Mouse (Mus musculus): ENCODE data around the gene Hist1h2af. TPM values are rescaled to one million over a fixed set of nuclear protein-coding genes. Genes with fewer than 3 reads are reported as not detected.
"Not testable (repeated sequence)": the region's sequence is repeated elsewhere in the genome, so short reads cannot be mapped to it uniquely, and the experiment has no call there.

Gene Hist1h2af
- polyA plus RNA-seq, 1 experiment from 2014 or later, result 7.8 TPM

GRCm38 (mm10) chr13:23546694-23547093, 13.0 kb downstream of the Hist1h2af start:
- Histone ChIP-seq H3K4me1 (ENCODE audit: control insufficient read depth, insufficient read depth, low read length) (no peaks in the 10 kb centered on the region), H3K9ac (replicated peaks; ENCODE audit: low read length) (no peak overlapping the region), H3K4me2 (ENCODE audit: low read depth, low read length) (no peak overlapping the region), H3K4me3 (ENCODE audit: low read depth, low read length) (no peak overlapping the region), H3K27ac (replicated peaks; ENCODE audit: low read depth, low read length) (no peak overlapping the region), H3K36me3 (replicated peaks; ENCODE audit: control insufficient read depth, insufficient read depth, low read depth, low read length) (no peaks in the 10 kb centered on the region), H3K9me3 (replicated peaks; ENCODE audit: control insufficient read depth, low read length) (no peaks in the 10 kb centered on the region), H3K27me3 (ENCODE audit: control insufficient read depth, insufficient read depth, low read length) (no peaks in the 10 kb centered on the region)
- 86% methylated on average over 5 of the region's 5 CpGs for WGBS
- DNase-seq (ENCODE audit: low spot score), result no peak
- ATAC-seq (replicated peaks; ENCODE audit: insufficient number of reproducible peaks, low FRiP score, low TSS enrichment, low read depth), result no peak

- peak overlapping the region; percentile 40 for H3K4me3 ChIP-seq (ENCODE audit: low read depth, low read length)
- peak overlapping the region; percentile 65 for H3K9ac ChIP-seq (replicated peaks; ENCODE audit: low read length)
- DNase-seq (ENCODE audit: low spot score) (peak; percentile 72), ATAC-seq (replicated peaks; ENCODE audit: insufficient number of reproducible peaks, low FRiP score, low TSS enrichment, low read depth) (no peak)
- H3K27me3 ChIP-seq (ENCODE audit: control insufficient read depth, insufficient read depth, low read length), result no peaks in the 10 kb centered on the region
- 6% methylated on average over 3 of the region's 3 CpGs for WGBS
- no peaks in the 10 kb centered on the region for H3K4me1 ChIP-seq (ENCODE audit: control insufficient read depth, insufficient read depth, low read length)
- no peaks in the 10 kb centered on the region for H3K36me3 ChIP-seq (replicated peaks; ENCODE audit: control insufficient read depth, insufficient read depth, low read depth, low read length)
- peak overlapping the region; percentile 50 for H3K4me2 ChIP-seq (ENCODE audit: low read depth, low read length)
- H3K9me3 ChIP-seq (replicated peaks; ENCODE audit: control insufficient read depth, low read length), result no peaks in the 10 kb centered on the region
- peak overlapping the region; percentile 92 for H3K27ac ChIP-seq (replicated peaks; ENCODE audit: low read depth, low read length)
Observed at GRCm38 (mm10) chr13:23550761-23551145, 17.0 kb downstream of the Hist1h2af start.

GRCm38 (mm10) chr13:23551146-23551834, 17.6 kb downstream of the Hist1h2af start, which contains the start of gene Hist1h4f:
Hist1h4f (minus strand) TSS chr13:23551648.
- under 1% methylated on average over 47 of the region's 47 CpGs for WGBS
- peak within 1 kb of the TSS; percentile 40 for H3K4me3 ChIP-seq (ENCODE audit: low read depth, low read length)
- not testable (repeated sequence) for H3K4me1 ChIP-seq (ENCODE audit: control insufficient read depth, insufficient read depth, low read length); H3K27me3 ChIP-seq (ENCODE audit: control insufficient read depth, insufficient read depth, low read length); H3K9me3 ChIP-seq (replicated peaks; ENCODE audit: control insufficient read depth, low read length); H3K36me3 ChIP-seq (replicated peaks; ENCODE audit: control insufficient read depth, insufficient read depth, low read depth, low read length)
- H3K27ac ChIP-seq (replicated peaks; ENCODE audit: low read depth, low read length), result peak within 1 kb of the TSS; percentile 92
- peak within 1 kb of the TSS; percentile 50 for H3K4me2 ChIP-seq (ENCODE audit: low read depth, low read length)
- peak within 1 kb of the TSS; percentile 65 for H3K9ac ChIP-seq (replicated peaks; ENCODE audit: low read length)
- ATAC-seq (replicated peaks; ENCODE audit: insufficient number of reproducible peaks, low FRiP score, low TSS enrichment, low read depth) (peak; percentile 79), DNase-seq (ENCODE audit: low spot score) (peak; percentile 96)

- no peaks in the 10 kb centered on the region for H3K27me3 ChIP-seq (ENCODE audit: control insufficient read depth, insufficient read depth, low read length)
- DNase-seq (ENCODE audit: low spot score) (peak; percentile 33), ATAC-seq (replicated peaks; ENCODE audit: insufficient number of reproducible peaks, low FRiP score, low TSS enrichment, low read depth) (no peak)
- peak overlapping the region; percentile 40; the same call in 1 of the 2 replicates for H3K4me3 ChIP-seq (ENCODE audit: low read depth, low read length)
- no peaks in the 10 kb centered on the region for H3K36me3 ChIP-seq (replicated peaks; ENCODE audit: control insufficient read depth, insufficient read depth, low read depth, low read length)
- H3K9ac ChIP-seq (replicated peaks; ENCODE audit: low read length), result peak overlapping the region; percentile 65
- H3K27ac ChIP-seq (replicated peaks; ENCODE audit: low read depth, low read length), result peak overlapping the region; percentile 92
- no peaks in the 10 kb centered on the region for H3K4me1 ChIP-seq (ENCODE audit: control insufficient read depth, insufficient read depth, low read length)
- H3K9me3 ChIP-seq (replicated peaks; ENCODE audit: control insufficient read depth, low read length), result no peaks in the 10 kb centered on the region
- peak overlapping the region; percentile 3; the same call in 1 of the 2 replicates for H3K4me2 ChIP-seq (ENCODE audit: low read depth, low read length)
- 61% methylated on average over 8 of the region's 8 CpGs for WGBS
Observed at GRCm38 (mm10) chr13:23551931-23552914, 18.5 kb downstream of the Hist1h2af start.

GRCm38 (mm10) chr13:23552962-23553361, 19.3 kb downstream of the Hist1h2af start, which contains the start of gene Hist1h1d:
Hist1h1d (plus strand) TSS chr13:23553262.
- DNase-seq (ENCODE audit: low spot score), result no peak
- Histone ChIP-seq H3K4me2 (ENCODE audit: low read depth, low read length) (no peak within 1 kb of the TSS), H3K9me3 (replicated peaks; ENCODE audit: control insufficient read depth, low read length) (no peaks in the 10 kb centered on the region), H3K27ac (replicated peaks; ENCODE audit: low read depth, low read length) (peak within 1 kb of the TSS; percentile 98), H3K36me3 (replicated peaks; ENCODE audit: control insufficient read depth, insufficient read depth, low read depth, low read length) (no peaks in the 10 kb centered on the region), H3K9ac (replicated peaks; ENCODE audit: low read length) (peak within 1 kb of the TSS; percentile 32; the same call in 1 of the 2 replicates), H3K4me1 (ENCODE audit: control insufficient read depth, insufficient read depth, low read length) (no peaks in the 10 kb centered on the region), H3K27me3 (ENCODE audit: control insufficient read depth, insufficient read depth, low read length) (no peaks in the 10 kb centered on the region), H3K4me3 (ENCODE audit: low read depth, low read length) (no peak within 1 kb of the TSS)
- ATAC-seq (replicated peaks; ENCODE audit: insufficient number of reproducible peaks, low FRiP score, low TSS enrichment, low read depth), result no peak

- 28% methylated on average over 9 of the region's 9 CpGs for WGBS
- Histone ChIP-seq H3K9me3 (replicated peaks; ENCODE audit: control insufficient read depth, low read length) (no peaks in the 10 kb centered on the region), H3K9ac (replicated peaks; ENCODE audit: low read length) (peak overlapping the region; percentile 80), H3K4me2 (ENCODE audit: low read depth, low read length) (peak overlapping the region; percentile 80), H3K36me3 (replicated peaks; ENCODE audit: control insufficient read depth, insufficient read depth, low read depth, low read length) (no peaks in the 10 kb centered on the region), H3K4me1 (ENCODE audit: control insufficient read depth, insufficient read depth, low read length) (no peaks in the 10 kb centered on the region), H3K27me3 (ENCODE audit: control insufficient read depth, insufficient read depth, low read length) (no peaks in the 10 kb centered on the region), H3K27ac (replicated peaks; ENCODE audit: low read depth, low read length) (peak overlapping the region; percentile 98), H3K4me3 (ENCODE audit: low read depth, low read length) (peak overlapping the region; percentile 64)
- no peak for ATAC-seq (replicated peaks; ENCODE audit: insufficient number of reproducible peaks, low FRiP score, low TSS enrichment, low read depth)
- no peak for DNase-seq (ENCODE audit: low spot score)
Observed at GRCm38 (mm10) chr13:23554393-23554792, 20.7 kb downstream of the Hist1h2af start.

GRCm38 (mm10) chr13:23554925-23555838, 21.5 kb downstream of the Hist1h2af start:
- H3K4me3 ChIP-seq (ENCODE audit: low read depth, low read length), result peak overlapping the region; percentile 64
- H3K9me3 ChIP-seq (replicated peaks; ENCODE audit: control insufficient read depth, low read length), result no peaks in the 10 kb centered on the region
- H3K4me1 ChIP-seq (ENCODE audit: control insufficient read depth, insufficient read depth, low read length), result no peaks in the 10 kb centered on the region
- H3K4me2 ChIP-seq (ENCODE audit: low read depth, low read length), result peak overlapping the region; percentile 80
- H3K27me3 ChIP-seq (ENCODE audit: control insufficient read depth, insufficient read depth, low read length), result no peaks in the 10 kb centered on the region
- DNase-seq (ENCODE audit: low spot score), result peak; percentile 94
- under 1% methylated on average over 51 of the region's 54 CpGs for WGBS
- peak; percentile 88 for ATAC-seq (replicated peaks; ENCODE audit: insufficient number of reproducible peaks, low FRiP score, low TSS enrichment, low read depth)
- H3K36me3 ChIP-seq (replicated peaks; ENCODE audit: control insufficient read depth, insufficient read depth, low read depth, low read length), result no peaks in the 10 kb centered on the region
- peak overlapping the region; percentile 80 for H3K9ac ChIP-seq (replicated peaks; ENCODE audit: low read length)
- peak overlapping the region; percentile 98 for H3K27ac ChIP-seq (replicated peaks; ENCODE audit: low read depth, low read length)

Data from embryonic facial prominence, embryonic 11.5 days (tissue).